Mouse (Mus musculus) forebrain, embryonic 15.5 days (tissue): ENCODE data around the gene Gtpbp1. TPM values are rescaled to one million over a fixed set of nuclear protein-coding genes. Genes with fewer than 3 reads are reported as not detected.
A peak's percentile ranks its signal among the peaks of the same experiment; 100 is the strongest.

Experiments used
- ATAC-seq: fragments of 200-750 bp; cut with Nextera tagmentation; replicated peaks from 2 replicates; pipeline ENCODE4 v1.8.0; 2017; ENCODE audit warnings: mild to moderate bottlenecking, moderate TSS enrichment, moderate library complexity
- H3K27ac ChIP-seq: fragments of 300-500 bp; sonication (generic); replicated peaks from 2 replicates; pipeline ENCODE4 v1.5.1; 2015; ENCODE audit warnings: mild to moderate bottlenecking, inconsistent platforms
- H3K27me3 ChIP-seq: fragments of 300-500 bp; sonication (generic); 2 replicates; pipeline ENCODE4 v1.6.1; 2015; ENCODE audit warnings: inconsistent platforms
- H3K36me3 ChIP-seq: fragments of 300-500 bp; sonication (generic); 2 replicates; pipeline ENCODE4 v1.6.1; 2015; ENCODE audit warnings: mild to moderate bottlenecking, inconsistent platforms
- H3K4me1 ChIP-seq: fragments of 300-500 bp; sonication (generic); 2 replicates; pipeline ENCODE4 v1.6.1; 2015; ENCODE audit warnings: inconsistent platforms
- H3K4me2 ChIP-seq: fragments of 300-500 bp; sonication (generic); replicated peaks from 2 replicates; pipeline ENCODE4 v1.6.1; 2015; ENCODE audit warnings: mild to moderate bottlenecking, inconsistent platforms
- H3K4me3 ChIP-seq: fragments of 300-500 bp; sonication (generic); 2 replicates; pipeline ENCODE4 v1.5.1; 2015; ENCODE audit warnings: mild to moderate bottlenecking, inconsistent platforms
- H3K9ac ChIP-seq: fragments of 300-500 bp; sonication (generic); replicated peaks from 2 replicates; pipeline ENCODE4 v1.6.1; 2015; ENCODE audit warnings: mild to moderate bottlenecking, inconsistent platforms
- H3K9me3 ChIP-seq: fragments of 300-500 bp; sonication (generic); 2 replicates; pipeline ENCODE4 v1.6.1; 2016; ENCODE audit warnings: inconsistent platforms
- WGBS: fragments of 180-500 bp; shearing (Covaris S2); methylation state at CpG from one replicate; pipeline ENCODE4 v1.1.7; 2015; ENCODE audit warnings: mixed read lengths; 5-methylcytosine and 5-hydroxymethylcytosine counted together
- polyA plus RNA-seq: library from polyadenylated mRNA; unstranded; fragments of >200 nt; fragmentation: Nextera tagmentation; extraction: Ambion mirVana; gene quantifications from 2 replicates; pipeline ENCODE4 v1.2.1, GENCODE M21; 2015

The Gtpbp1 gene
- polyA plus RNA-seq, 1 experiment from 2014 or later = 53.9 TPM

GRCm38 (mm10) chr15:79763601-79764246 is 73.1 kb downstream of the Gtpbp1 start:
- 89% methylated on average over 7 of the region's 7 CpGs for WGBS
- no peak overlapping the region for H3K4me2 ChIP-seq

GRCm38 (mm10) chr15:79764539-79765267 is 74.1 kb downstream of the Gtpbp1 start:
- Histone ChIP-seq H3K9ac (no peak overlapping the region), H3K27ac (no peak overlapping the region; the same call in 1 of the 2 replicates), H3K4me1 (peaks cover 60% of the 10 kb centered on the region), H3K27me3 (no peaks in the 10 kb centered on the region), H3K36me3 (peaks cover 12% of the 10 kb centered on the region), H3K4me2 (no peak overlapping the region), H3K9me3 (no peaks in the 10 kb centered on the region), H3K4me3 (no peak overlapping the region)
- 71% methylated on average over 11 of the region's 11 CpGs for WGBS
- no peak for ATAC-seq

More at GRCm38 (mm10) chr15:79763601-79764246, 73.1 kb downstream of the Gtpbp1 start:
- H3K27ac ChIP-seq = no peak overlapping the region
- peaks cover 12% of the 10 kb centered on the region for H3K36me3 ChIP-seq
- H3K4me3 ChIP-seq = no peak overlapping the region
- peaks cover 51% of the 10 kb centered on the region for H3K4me1 ChIP-seq
- no peak overlapping the region for H3K9ac ChIP-seq
- H3K9me3 ChIP-seq = no peaks in the 10 kb centered on the region
- no peaks in the 10 kb centered on the region for H3K27me3 ChIP-seq
- ATAC-seq = no peak

- H3K27ac ChIP-seq = no peak overlapping the region; the same call in none of the 2 replicates
- H3K9me3 ChIP-seq = no peaks in the 10 kb centered on the region
- 67% methylated on average over 2 of the region's 2 CpGs for WGBS
- H3K27me3 ChIP-seq = no peaks in the 10 kb centered on the region
- H3K4me1 ChIP-seq = peaks cover 66% of the 10 kb centered on the region
- H3K4me2 ChIP-seq = no peak overlapping the region
- H3K4me3 ChIP-seq = no peak overlapping the region
- no peak for ATAC-seq
- peaks cover 12% of the 10 kb centered on the region for H3K36me3 ChIP-seq
- H3K9ac ChIP-seq = no peak overlapping the region
Observed at GRCm38 (mm10) chr15:79765361-79765760, 74.7 kb downstream of the Gtpbp1 start.

DNA sequence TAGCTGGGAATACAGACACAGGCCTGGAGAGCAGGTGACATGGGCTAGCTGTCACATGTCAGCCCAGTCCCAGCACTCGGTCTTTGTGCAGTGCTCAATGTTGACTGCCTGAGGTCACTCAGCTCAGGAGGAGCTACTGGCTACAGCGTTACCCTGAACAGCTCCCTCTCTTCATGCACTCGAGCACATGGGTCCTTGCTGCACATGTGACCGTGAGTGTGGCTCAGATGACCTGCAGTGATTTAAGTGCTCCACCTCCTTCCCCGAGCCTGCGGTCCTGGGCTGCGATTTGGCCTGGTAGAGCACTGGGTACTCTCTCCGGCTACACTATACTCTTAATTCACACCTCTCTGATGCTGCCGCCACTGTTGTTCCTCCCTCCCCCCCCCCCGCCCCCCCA is 75.5 kb downstream of the Gtpbp1 start:
- 51% methylated on average over 10 of the region's 10 CpGs for WGBS
- Histone ChIP-seq H3K27me3 (no peaks in the 10 kb centered on the region), H3K9me3 (no peaks in the 10 kb centered on the region), H3K9ac (no peak overlapping the region), H3K4me2 (no peak overlapping the region), H3K36me3 (peaks cover 12% of the 10 kb centered on the region), H3K4me3 (no peak overlapping the region), H3K27ac (peak overlapping the region; percentile 73), H3K4me1 (peaks cover 75% of the 10 kb centered on the region)
- no peak for ATAC-seq

DNA sequence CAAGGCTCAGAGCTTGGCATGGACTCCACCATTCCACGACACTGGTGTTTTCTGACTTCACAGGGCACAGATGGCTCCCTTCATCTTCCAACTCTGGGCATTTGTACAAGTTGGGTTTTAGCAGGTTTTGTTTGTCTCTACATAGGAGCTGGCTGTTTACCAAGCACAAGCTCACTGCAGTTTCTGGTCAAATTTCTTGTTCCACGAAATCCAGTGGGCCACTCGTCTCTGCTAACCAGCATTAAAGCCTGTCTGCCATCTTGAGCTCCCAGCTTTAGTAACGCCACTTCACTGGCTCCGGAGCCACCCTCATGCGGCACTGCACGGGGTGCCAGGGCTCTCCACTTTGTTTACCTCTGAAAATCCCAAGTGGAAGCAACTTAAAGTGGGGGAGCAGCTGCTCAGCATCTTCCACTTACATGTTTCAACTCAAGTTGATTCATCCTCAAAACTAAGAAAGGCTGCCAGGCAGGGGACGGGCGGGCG is 76.0 kb downstream of the Gtpbp1 start:
- peak overlapping the region; percentile 73 for H3K27ac ChIP-seq
- peaks cover 78% of the 10 kb centered on the region for H3K4me1 ChIP-seq
- peak; percentile 27; the same call in 1 of the 2 replicates for ATAC-seq
- H3K4me3 ChIP-seq = no peak overlapping the region
- H3K4me2 ChIP-seq = no peak overlapping the region
- H3K9me3 ChIP-seq = no peaks in the 10 kb centered on the region
- no peaks in the 10 kb centered on the region for H3K27me3 ChIP-seq
- H3K9ac ChIP-seq = no peak overlapping the region
- WGBS = 64% methylated on average over 10 of the region's 10 CpGs
- peaks cover 10% of the 10 kb centered on the region for H3K36me3 ChIP-seq

- Histone ChIP-seq H3K27ac (peak overlapping the region; percentile 73), H3K27me3 (no peaks in the 10 kb centered on the region), H3K9me3 (no peaks in the 10 kb centered on the region), H3K4me1 (peaks cover 78% of the 10 kb centered on the region), H3K4me3 (no peak overlapping the region), H3K9ac (no peak overlapping the region), H3K36me3 (peaks cover 8% of the 10 kb centered on the region), H3K4me2 (no peak overlapping the region)
- WGBS = 79% methylated on average over 16 of the region's 16 CpGs
- ATAC-seq = no peak
Observed at GRCm38 (mm10) chr15:79767327-79767961, 76.8 kb downstream of the Gtpbp1 start.

DNA sequence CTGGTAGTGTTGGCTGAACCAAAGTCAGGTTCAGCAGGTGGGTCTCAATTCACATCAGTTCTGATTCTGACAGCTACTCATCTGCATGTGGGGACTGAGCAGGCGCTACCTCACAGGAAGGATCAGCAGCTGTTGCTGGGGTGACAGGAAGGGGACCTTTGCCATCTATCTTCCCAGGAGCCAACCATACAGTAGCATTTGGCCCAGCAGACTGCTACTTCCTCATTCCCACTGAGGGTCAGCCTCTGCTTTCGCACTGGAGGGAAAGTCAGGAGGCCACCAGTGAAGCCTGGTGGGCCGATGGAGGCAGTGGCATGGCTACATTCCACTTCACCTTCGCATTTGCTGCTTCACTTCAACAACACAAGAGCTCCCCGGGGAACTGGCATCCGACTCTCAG is 77.7 kb downstream of the Gtpbp1 start:
- no peaks in the 10 kb centered on the region for H3K27me3 ChIP-seq

GRCm38 (mm10) chr15:79770629-79771240 is 80.1 kb downstream of the Gtpbp1 start:
- Histone ChIP-seq H3K27ac (no peak overlapping the region), H3K4me3 (no peak overlapping the region), H3K36me3 (no peaks in the 10 kb centered on the region), H3K4me2 (0 out of 2 replicates have a peak overlapping the region, but pooled peaks have one; percentile 4), H3K9me3 (no peaks in the 10 kb centered on the region), H3K9ac (no peak overlapping the region), H3K27me3 (no peaks in the 10 kb centered on the region), H3K4me1 (peaks cover 79% of the 10 kb centered on the region)
- 48% methylated on average over 21 of the region's 21 CpGs for WGBS
- no peak for ATAC-seq

More for the DNA sequence above, 77.7 kb downstream of the Gtpbp1 start:
- 55% methylated on average over 6 of the region's 6 CpGs for WGBS
- Histone ChIP-seq H3K4me3 (no peak overlapping the region), H3K4me1 (peaks cover 86% of the 10 kb centered on the region), H3K4me2 (no peak overlapping the region), H3K9me3 (no peaks in the 10 kb centered on the region), H3K9ac (no peak overlapping the region), H3K27ac (no peak overlapping the region), H3K36me3 (peaks cover 4% of the 10 kb centered on the region; the same call in 1 of the 2 replicates)
- no peak for ATAC-seq

Other genes starting within 250 kb of the Gtpbp1 start
- gene Csnk1e, start 235.3 kb upstream of the Gtpbp1 start, polyA plus RNA-seq = 316 and 323 TPM in 2 replicates
- 0.20 and 0.33 TPM in 2 replicates for gene Kcnj4, start 185.6 kb upstream of the Gtpbp1 start, polyA plus RNA-seq
- 5.1 and 5.3 TPM in 2 replicates for gene Kdelr3, start 174.4 kb upstream of the Gtpbp1 start, polyA plus RNA-seq
- gene Ddx17, start 144.1 kb upstream of the Gtpbp1 start, polyA plus RNA-seq = 60.1 and 63.7 TPM in 2 replicates
- 0.59 and 0.67 TPM in 2 replicates for gene Dmc1, start 85.7 kb upstream of the Gtpbp1 start, polyA plus RNA-seq
- 4.7 and 5.2 TPM in 2 replicates for gene Fam227a, start 31.9 kb upstream of the Gtpbp1 start, polyA plus RNA-seq
- 116 and 124 TPM in 2 replicates for gene Cby1, start 31.6 kb upstream of the Gtpbp1 start, polyA plus RNA-seq
- 264 and 266 TPM in 2 replicates for gene Tomm22, start 20.0 kb upstream of the Gtpbp1 start, polyA plus RNA-seq
- 23.3 and 26.8 TPM in 2 replicates for gene Josd1, start 2.9 kb upstream of the Gtpbp1 start, polyA plus RNA-seq
- 10.5 and 11.6 TPM in 2 replicates for gene Sun2, start 51.7 kb downstream of the Gtpbp1 start, polyA plus RNA-seq
- gene Dnal4, start 87.0 kb downstream of the Gtpbp1 start, polyA plus RNA-seq = 94.8 and 99.9 TPM in 2 replicates
- 19.4 and 19.5 TPM in 2 replicates for gene Nptxr, start 113.9 kb downstream of the Gtpbp1 start, polyA plus RNA-seq
- gene Npcd, start 143.4 kb downstream of the Gtpbp1 start, polyA plus RNA-seq = 0.46 TPM in 1 of 2 replicates, not detected in the other
- 50.1 and 52.7 TPM in 2 replicates for gene Cbx6, start 143.8 kb downstream of the Gtpbp1 start, polyA plus RNA-seq
- 6.6 TPM in 2 replicates for gene Apobec3, start 200.8 kb downstream of the Gtpbp1 start, polyA plus RNA-seq